Mouse (Mus musculus): Measurements from ENCODE around the gene Gdf11.

- no peak for TF ChIP-seq GABPA (IDR thresholded peaks at IDR 0.05; ENCODE audit: insufficient replicate concordance, low read depth, low read length)
- no peak for TF ChIP-seq USF1 (IDR thresholded peaks at IDR 0.05; ENCODE audit: low read depth, low read length)
- no peak for TF ChIP-seq JUN (IDR thresholded peaks at IDR 0.05; ENCODE audit: insufficient read depth, low read depth, low read length)
- no peak for TF ChIP-seq MAZ (IDR thresholded peaks at IDR 0.05; ENCODE audit: low read depth, low read length)
- TF ChIP-seq ZNF384 (IDR thresholded peaks at IDR 0.05; ENCODE audit: low read depth, low read length), result no peak
- peak; percentile 69 to 93 for TF ChIP-seq CTCF (conservative IDR thresholded peaks at IDR 0.05 in 1 of 2, IDR thresholded peaks at IDR 0.05 in 1 of 2; ENCODE audit: low read depth in 2 of 2, low read length in 2 of 2)
Observed at GRCm38 (mm10) chr10:128895437-128895836, 3.9 kb upstream of the Gdf11 start.

Data from CH12.LX (cell line).